Mouse (Mus musculus) stomach, embryonic 16.5 days (tissue): ENCODE measurements around the gene Mterf2. TPM values are rescaled to one million over a fixed set of nuclear protein-coding genes. Genes with fewer than 3 reads are reported as not detected.

Source experiments
- ATAC-seq: fragments of 200-750 bp; cut with Nextera tagmentation; 2 replicates; pipeline ENCODE4 v1.8.0; 2017; ENCODE audit warnings: moderate number of reproducible peaks, moderate TSS enrichment; ENCODE audit not compliant: insufficient read depth, low FRiP score
- H3K27ac ChIP-seq: fragments of 300-500 bp; sonication (generic); 2 replicates; pipeline ENCODE4 v1.5.1; 2014; ENCODE audit warnings: low read length
- H3K27me3 ChIP-seq: fragments of 300-500 bp; sonication (generic); 2 replicates; pipeline ENCODE4 v1.6.1; 2014; ENCODE audit warnings: low read length, control low read depth, mixed read lengths; ENCODE audit not compliant: control insufficient read depth, insufficient read depth
- H3K36me3 ChIP-seq: fragments of 300-500 bp; sonication (generic); 2 replicates; pipeline ENCODE4 v1.6.1; 2014; ENCODE audit warnings: low read length; ENCODE audit not compliant: control insufficient read depth, insufficient read depth
- H3K4me1 ChIP-seq: fragments of 300-500 bp; sonication (generic); 2 replicates; pipeline ENCODE4 v1.6.1; 2014; ENCODE audit warnings: low read length, control low read depth, mixed read lengths; ENCODE audit not compliant: control insufficient read depth, insufficient read depth
- H3K4me2 ChIP-seq: fragments of 300-500 bp; sonication (generic); 2 replicates; pipeline ENCODE4 v1.6.1; 2014; ENCODE audit warnings: low read depth, low read length, mixed read lengths
- H3K4me3 ChIP-seq: fragments of 300-500 bp; sonication (generic); replicated peaks from 2 replicates; pipeline ENCODE4 v1.5.1; 2014; ENCODE audit warnings: mild to moderate bottlenecking, low read length
- H3K9ac ChIP-seq: fragments of 300-500 bp; sonication (generic); 2 replicates; pipeline ENCODE4 v1.6.1; 2014; ENCODE audit warnings: low read length
- H3K9me3 ChIP-seq: fragments of 300-500 bp; sonication (generic); replicated peaks from 2 replicates; pipeline ENCODE4 v1.6.1; 2016; ENCODE audit warnings: low read length, control low read depth; ENCODE audit not compliant: control insufficient read depth
- WGBS: fragments of 180-500 bp; shearing (Covaris S2); extraction: QIAGEN DNeasy Blood & Tissue Kit; methylation state at CpG from one replicate; pipeline ENCODE4 v1.1.7; 2014; 5-methylcytosine and 5-hydroxymethylcytosine counted together
- polyA plus RNA-seq: library from polyadenylated mRNA; unstranded; fragments of >200 nt; fragmentation: Nextera tagmentation; extraction: Ambion mirVana; gene quantifications from 2 replicates; pipeline ENCODE4 v1.2.1, GENCODE M21; 2015

Mterf2 gene
- polyA plus RNA-seq, 1 experiment from 2014 or later: 12.0 TPM

GRCm38 (mm10) chr10:85101841-85102240, 26.0 kb downstream of the Mterf2 start:
- Histone ChIP-seq H3K27ac (peak overlapping the region; percentile 88), H3K4me3 (peak overlapping the region; percentile 100), H3K9me3 (no peaks in the 10 kb centered on the region), H3K9ac (peak overlapping the region; percentile 96), H3K4me2 (peak overlapping the region; percentile 89), H3K36me3 (no peaks in the 10 kb centered on the region), H3K4me1 (0 out of 2 replicates have a peak, but pooled peaks cover 9% of the 10 kb centered on the region), H3K27me3 (no peaks in the 10 kb centered on the region)
- WGBS: under 1% methylated on average over 10 of the region's 10 CpGs
- no peak; the same call in 1 of the 2 replicates for ATAC-seq

DNA sequence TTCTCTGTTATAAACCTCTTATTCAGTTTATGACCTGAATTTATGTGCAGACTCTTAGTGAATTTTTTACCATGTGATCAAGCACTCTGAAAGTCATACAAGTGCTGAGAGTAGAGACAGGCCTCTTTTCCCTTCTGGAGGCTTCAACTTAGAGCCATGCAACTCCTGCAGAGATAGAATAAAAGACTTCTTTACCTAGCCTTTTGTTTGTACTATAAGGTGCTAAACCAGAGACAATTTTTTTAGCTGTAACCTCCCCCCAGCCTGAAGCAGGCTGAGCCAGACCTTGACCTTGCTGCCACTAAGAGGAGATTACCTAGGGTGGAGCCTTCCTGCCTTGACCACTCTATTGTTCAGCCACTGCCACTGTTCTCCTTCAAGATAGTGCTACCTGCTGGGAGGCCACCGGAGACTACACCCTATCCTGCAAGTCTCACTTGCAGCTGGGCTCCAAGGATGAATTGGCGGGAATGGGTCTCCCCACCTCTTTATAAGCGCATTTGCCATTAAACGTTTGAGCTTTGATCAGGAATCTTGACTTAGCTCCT, 56.1 kb downstream of the Mterf2 start:
- H3K4me1 ChIP-seq: no peaks in the 10 kb centered on the region
- no peaks in the 10 kb centered on the region for H3K9me3 ChIP-seq
- no peak overlapping the region for H3K4me2 ChIP-seq
- H3K27ac ChIP-seq: no peak overlapping the region
- H3K4me3 ChIP-seq: no peak overlapping the region
- H3K27me3 ChIP-seq: no peaks in the 10 kb centered on the region
- H3K36me3 ChIP-seq: no peaks in the 10 kb centered on the region
- no peak for ATAC-seq
- WGBS: 61% methylated on average over 4 of the region's 4 CpGs
- no peak overlapping the region for H3K9ac ChIP-seq

Other genes starting within 250 kb of the Mterf2 start
- 17.6 and 18.2 TPM in 2 replicates for gene Ric8b, start 210.4 kb downstream of the Mterf2 start, polyA plus RNA-seq
- gene Fhl4, start 25.5 kb downstream of the Mterf2 start, polyA plus RNA-seq: 0.30 and 0.76 TPM in 2 replicates
- gene Tmem263, start 25.4 kb downstream of the Mterf2 start, polyA plus RNA-seq: 73.5 and 78.5 TPM in 2 replicates
- gene Cry1, start 57.0 kb upstream of the Mterf2 start, polyA plus RNA-seq: 19.8 and 22.1 TPM in 2 replicates